Mouse (Mus musculus): Measurements from ENCODE around the gene Hspbap1. TPM values are rescaled to one million over a fixed set of nuclear protein-coding genes. Genes with fewer than 3 reads are reported as not detected.

Gene Hspbap1
- total and polyA plus RNA-seq, 2 experiments from 2014 or later: 6.8 to 8.2 TPM

GRCm38 (mm10) chr16:35871048-35871851, 101.1 kb downstream of the Hspbap1 start, which contains the start of gene Parp14:
Parp14 (minus strand) TSS chr16:35871544.
- peaks cover 10% of the 10 kb centered on the region for H3K27me3 ChIP-seq (ENCODE audit: insufficient read depth, low read length)
- no peaks in the 10 kb centered on the region for H3K36me3 ChIP-seq (ENCODE audit: insufficient read depth)
- no peak for TF ChIP-seq CTCF (IDR thresholded peaks at IDR 0.05; ENCODE audit: low read depth)
- peak within 1 kb of the TSS; percentile 99 for H3K4me2 ChIP-seq (ENCODE audit: low read depth)
- H3K9me3 ChIP-seq (ENCODE audit: low read length): no peaks in the 10 kb centered on the region
- peak within 1 kb of the TSS; percentile 58 for H3K9ac ChIP-seq
- no peaks in the 10 kb centered on the region; the same call in 1 of the 2 replicates for H3K4me1 ChIP-seq (ENCODE audit: insufficient read depth)
- DNase-seq (no peak), ATAC-seq (0 out of 2 replicates have a peak, but pooled peaks have one; percentile 20)
- H3K4me3 ChIP-seq (ENCODE audit: low read depth, low read length): peak within 1 kb of the TSS; percentile 53
- no peak within 1 kb of the TSS for H3K27ac ChIP-seq (ENCODE audit: low read depth, low read length)
- WGBS: 3% methylated on average over 38 of the region's 38 CpGs

GRCm38 (mm10) chr16:35871898-35872297, 101.7 kb downstream of the Hspbap1 start:
- Histone ChIP-seq H3K27me3 (ENCODE audit: insufficient read depth, low read length) (peaks cover 10% of the 10 kb centered on the region), H3K36me3 (ENCODE audit: insufficient read depth) (no peaks in the 10 kb centered on the region), H3K9ac (peak overlapping the region; percentile 14; the same call in 1 of the 2 replicates), H3K9me3 (ENCODE audit: low read length) (no peaks in the 10 kb centered on the region), H3K4me2 (ENCODE audit: low read depth) (peak overlapping the region; percentile 99), H3K4me3 (ENCODE audit: low read depth, low read length) (no peak overlapping the region), H3K4me1 (ENCODE audit: insufficient read depth) (no peaks in the 10 kb centered on the region; the same call in 1 of the 2 replicates), H3K27ac (ENCODE audit: low read depth, low read length) (no peak overlapping the region)
- no peak for TF ChIP-seq CTCF (IDR thresholded peaks at IDR 0.05; ENCODE audit: low read depth)
- ATAC-seq (no peak), DNase-seq (no peak)
- 22% methylated on average over 12 of the region's 12 CpGs for WGBS

GRCm38 (mm10) chr16:35872410-35873006, 102.3 kb downstream of the Hspbap1 start:
- no peak overlapping the region for H3K4me3 ChIP-seq (ENCODE audit: low read depth, low read length)
- no peaks in the 10 kb centered on the region for H3K36me3 ChIP-seq (ENCODE audit: insufficient read depth)
- no peak for DNase-seq
- no peak for ATAC-seq
- H3K4me1 ChIP-seq (ENCODE audit: insufficient read depth): no peaks in the 10 kb centered on the region; the same call in 1 of the 2 replicates
- H3K9me3 ChIP-seq (ENCODE audit: low read length): no peaks in the 10 kb centered on the region
- WGBS: 39% methylated on average over 14 of the region's 14 CpGs
- H3K4me2 ChIP-seq (ENCODE audit: low read depth): no peak overlapping the region
- no peak for TF ChIP-seq CTCF (IDR thresholded peaks at IDR 0.05; ENCODE audit: low read depth)
- H3K27me3 ChIP-seq (ENCODE audit: insufficient read depth, low read length): peaks cover 10% of the 10 kb centered on the region
- no peak overlapping the region for H3K27ac ChIP-seq (ENCODE audit: low read depth, low read length)
- H3K9ac ChIP-seq: no peak overlapping the region

GRCm38 (mm10) chr16:35874416-35874815, 104.2 kb downstream of the Hspbap1 start:
- H3K27ac ChIP-seq (ENCODE audit: low read depth, low read length): no peak overlapping the region
- no peak overlapping the region for H3K4me2 ChIP-seq (ENCODE audit: low read depth)
- peak; percentile 40 for TF ChIP-seq CTCF (IDR thresholded peaks at IDR 0.05; ENCODE audit: low read depth)
- 29% methylated on average over 3 of the region's 3 CpGs for WGBS
- H3K9me3 ChIP-seq (ENCODE audit: low read length): no peaks in the 10 kb centered on the region
- H3K27me3 ChIP-seq (ENCODE audit: insufficient read depth, low read length): peaks cover 10% of the 10 kb centered on the region
- H3K4me1 ChIP-seq (ENCODE audit: insufficient read depth): no peaks in the 10 kb centered on the region; the same call in 1 of the 2 replicates
- DNase-seq (no peak), ATAC-seq (no peak)
- H3K36me3 ChIP-seq (ENCODE audit: insufficient read depth): no peaks in the 10 kb centered on the region
- H3K4me3 ChIP-seq (ENCODE audit: low read depth, low read length): no peak overlapping the region
- H3K9ac ChIP-seq: no peak overlapping the region

Other genes with a start within 250 kb of the Hspbap1 start
- gene Sema5b, start 229.2 kb upstream of the Hspbap1 start, total RNA-seq (2014; rRNA removed): 18.4 and 30.1 TPM in 2 replicates
- 6.3 and 12.8 TPM in 2 replicates for gene Sema5b, start 229.2 kb upstream of the Hspbap1 start, polyA plus RNA-seq (2015; fragmentation: Nextera tagmentation; extraction: Ambion mirVana)
- gene Dirc2, start 1.0 kb upstream of the Hspbap1 start, total RNA-seq (2014; rRNA removed): 80.9 and 90.9 TPM in 2 replicates
- 41.6 and 50.1 TPM in 2 replicates for gene Dirc2, start 1.0 kb upstream of the Hspbap1 start, polyA plus RNA-seq (2015; fragmentation: Nextera tagmentation; extraction: Ambion mirVana)
- 0.95 and 1.7 TPM in 2 replicates for gene Parp14, start 101.2 kb downstream of the Hspbap1 start, total RNA-seq (2014; rRNA removed)
- gene Parp14, start 101.2 kb downstream of the Hspbap1 start, polyA plus RNA-seq (2015; fragmentation: Nextera tagmentation; extraction: Ambion mirVana): 0.13 and 0.33 TPM in 2 replicates
- gene Parp9, start 168.1 kb downstream of the Hspbap1 start, total RNA-seq (2014; rRNA removed): 3.3 and 5.1 TPM in 2 replicates
- gene Parp9, start 168.1 kb downstream of the Hspbap1 start, polyA plus RNA-seq (2015; fragmentation: Nextera tagmentation; extraction: Ambion mirVana): 2.3 and 3.2 TPM in 2 replicates
- 1.2 and 2.3 TPM in 2 replicates for gene Dtx3l, start 168.8 kb downstream of the Hspbap1 start, total RNA-seq (2014; rRNA removed)
- gene Dtx3l, start 168.8 kb downstream of the Hspbap1 start, polyA plus RNA-seq (2015; fragmentation: Nextera tagmentation; extraction: Ambion mirVana): 1.1 TPM in 2 replicates
- 83.2 and 97.1 TPM in 2 replicates for gene Kpna1, start 208.4 kb downstream of the Hspbap1 start, total RNA-seq (2014; rRNA removed)
- gene Kpna1, start 208.4 kb downstream of the Hspbap1 start, polyA plus RNA-seq (2015; fragmentation: Nextera tagmentation; extraction: Ambion mirVana): 51.0 and 59.7 TPM in 2 replicates

Data from forebrain, postnatal 0 days (tissue).